Mouse (Mus musculus) c-Kit-positive CD71-positive TER-119-negative erythroid progenitor cells, embryonic 14.5 days (primary cell): Measurements from ENCODE around the gene Zswim5.
"Not testable (repeated sequence)": the region's sequence is repeated elsewhere in the genome, so short reads cannot be mapped to it uniquely, and the experiment has no call there.

Source experiments
- DNase-seq: peaks from one replicate; pipeline ENCODE4 v3.0.0-alpha.2; 2013; ENCODE audit warnings: low read depth

Gene Zswim5

DNA sequence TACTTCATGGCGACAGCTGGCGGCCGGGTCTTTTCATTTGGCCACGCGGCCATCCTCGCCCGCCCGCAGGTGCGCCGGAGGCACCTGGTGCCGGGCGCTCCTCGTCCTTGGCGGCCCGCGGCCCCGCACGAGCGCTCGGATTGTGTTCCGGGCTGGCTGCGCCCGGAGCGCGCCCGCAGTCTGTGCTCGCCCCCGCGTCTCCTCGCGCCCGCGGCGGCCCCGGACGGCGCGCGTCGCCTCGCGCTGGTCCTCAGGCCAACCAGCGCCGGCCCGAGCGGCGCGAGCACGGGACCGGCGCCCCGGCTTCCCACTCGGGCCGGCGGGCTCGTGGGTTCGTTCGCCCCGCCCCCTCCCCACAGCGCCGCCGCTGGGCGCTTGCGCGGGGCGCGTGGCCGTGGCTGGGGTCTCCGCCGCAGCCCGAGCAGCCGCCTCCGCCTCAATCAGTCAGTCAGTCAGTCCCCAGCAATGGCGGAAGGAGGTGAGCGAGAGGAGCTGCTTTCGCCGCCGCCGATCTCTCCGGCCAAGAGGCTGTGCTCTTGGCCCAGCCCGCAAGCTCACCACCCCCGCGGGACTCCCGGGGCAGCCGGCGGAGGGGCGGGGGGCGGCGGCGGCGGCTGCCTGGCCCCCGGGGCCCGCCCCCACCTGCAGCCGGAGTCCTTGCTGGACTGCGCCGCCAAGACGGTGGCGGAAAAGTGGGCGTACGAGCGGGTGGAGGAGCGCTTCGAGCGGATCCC, at the start of gene Zswim5:
Zswim5 (plus strand) TSS at position 382 of the 734 bp plus-strand sequence.
- no peak for DNase-seq

DNA sequence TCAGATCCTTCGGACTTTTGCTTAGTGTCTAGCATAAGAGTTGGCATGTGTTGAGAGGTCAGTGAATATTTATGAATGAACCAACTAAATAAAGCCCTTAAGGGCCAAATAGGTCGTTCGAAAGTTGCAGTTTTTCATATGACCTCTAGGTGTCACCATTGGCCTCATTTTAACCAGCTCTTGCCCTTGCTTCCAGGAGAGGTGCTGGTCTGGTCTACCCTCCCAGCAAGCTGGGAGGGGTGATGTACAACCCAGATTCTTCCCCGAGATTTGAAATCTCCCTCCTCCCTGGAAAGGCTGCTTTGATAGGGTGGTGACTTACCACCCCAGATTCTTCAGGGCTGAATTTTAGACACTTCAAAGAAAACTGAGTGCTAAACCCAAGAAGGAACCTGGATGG, 49.4 kb upstream of the Zswim5 start:
- peak; percentile 70 for DNase-seq

GRCm38 (mm10) chr4:116829364-116830069, 47.7 kb upstream of the Zswim5 start:
- no peak for DNase-seq

DNA sequence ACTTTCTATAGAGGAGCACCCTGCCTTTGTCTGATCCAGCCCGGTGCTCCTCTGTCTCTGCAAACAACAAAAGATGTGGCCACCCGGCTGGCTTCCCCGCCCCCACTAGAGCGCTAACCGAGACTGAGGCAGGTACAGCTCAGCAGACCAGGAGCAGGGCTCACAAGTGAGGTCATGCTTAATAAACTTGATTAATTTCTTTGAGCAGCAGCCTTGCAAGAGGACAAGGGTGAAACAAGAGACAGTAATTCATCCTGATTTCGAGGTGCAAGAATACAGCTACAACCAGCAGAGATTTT, 47.2 kb upstream of the Zswim5 start:
- no peak for DNase-seq

DNA sequence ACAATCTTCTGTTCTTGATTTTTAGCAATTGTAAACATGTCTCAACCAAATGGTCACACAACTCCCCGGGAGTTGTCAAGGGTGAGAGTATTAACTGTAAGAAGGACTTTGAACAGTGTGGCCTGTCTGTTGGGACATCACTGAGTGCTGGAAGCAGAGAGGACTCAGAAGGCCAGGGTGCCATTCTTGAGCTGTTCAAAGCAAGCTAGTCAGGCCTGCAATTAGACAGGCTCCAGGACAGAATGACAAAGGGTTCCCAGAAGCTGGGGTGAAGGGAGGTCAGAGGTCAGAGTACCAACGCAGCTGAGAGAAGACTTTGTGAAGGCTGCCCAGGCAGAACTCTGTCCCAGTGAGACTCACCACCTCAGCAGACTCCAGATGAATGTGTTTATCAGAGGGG, 38.2 kb upstream of the Zswim5 start:
- DNase-seq, result no peak

DNA sequence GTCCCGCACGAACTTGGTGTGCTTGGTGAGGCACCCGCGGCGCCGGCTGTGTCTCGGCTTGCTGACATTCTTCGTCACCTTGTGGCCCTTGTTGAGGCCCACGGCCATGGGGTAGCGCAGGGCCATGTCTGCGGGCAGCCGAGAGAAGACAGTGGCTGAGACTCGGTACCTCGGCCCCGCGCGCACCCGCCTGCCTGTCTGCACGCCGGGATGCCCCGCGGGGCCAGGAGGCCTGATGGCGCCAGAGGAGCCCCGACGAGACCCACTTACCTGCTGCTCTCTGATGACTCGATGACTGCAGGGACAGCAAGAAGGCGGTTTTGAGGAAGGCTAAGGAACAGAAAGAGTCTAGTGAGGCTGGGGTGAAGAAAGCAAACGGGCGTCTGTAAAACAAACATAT, 37.1 kb upstream of the Zswim5 start:
- not testable (repeated sequence) for DNase-seq

DNA sequence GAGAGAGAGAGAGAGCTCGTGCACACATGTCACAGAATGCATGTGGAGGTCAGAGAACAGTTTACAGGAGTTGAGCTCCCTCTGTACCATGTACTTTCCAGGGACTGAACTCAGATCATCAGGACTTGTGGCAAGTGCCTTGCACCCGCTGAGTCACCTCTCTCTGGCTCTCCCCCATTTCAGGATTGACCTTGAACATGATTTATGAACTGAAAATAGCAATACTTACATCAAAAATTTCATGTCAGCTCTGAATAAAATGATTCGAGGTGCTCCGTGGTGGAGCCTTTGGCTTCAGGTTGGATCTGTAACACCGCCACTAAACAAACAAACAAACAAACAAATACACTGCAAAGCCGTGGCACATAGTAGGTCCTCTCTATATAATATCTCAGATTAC, 36.3 kb upstream of the Zswim5 start:
- DNase-seq, result no peak

DNA sequence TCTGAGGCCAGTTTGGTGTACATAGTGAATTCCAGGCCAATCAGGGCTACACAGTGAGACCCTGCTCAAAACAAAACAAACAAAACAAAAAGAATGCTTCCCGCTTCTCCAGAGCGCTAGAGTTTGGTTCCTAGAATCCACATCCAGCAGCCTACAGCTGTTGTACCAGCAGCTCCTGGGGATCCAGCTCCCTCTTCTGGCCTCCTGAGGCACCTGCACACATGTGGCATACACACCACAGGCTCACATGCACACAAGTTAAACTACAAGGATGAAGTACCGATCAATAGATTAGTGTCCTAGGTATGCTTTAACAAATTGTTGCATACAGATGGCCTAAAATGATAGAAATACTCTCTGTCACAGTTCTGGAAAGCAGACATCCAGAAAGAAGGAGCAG, 32.9 kb upstream of the Zswim5 start:
- no peak for DNase-seq

DNA sequence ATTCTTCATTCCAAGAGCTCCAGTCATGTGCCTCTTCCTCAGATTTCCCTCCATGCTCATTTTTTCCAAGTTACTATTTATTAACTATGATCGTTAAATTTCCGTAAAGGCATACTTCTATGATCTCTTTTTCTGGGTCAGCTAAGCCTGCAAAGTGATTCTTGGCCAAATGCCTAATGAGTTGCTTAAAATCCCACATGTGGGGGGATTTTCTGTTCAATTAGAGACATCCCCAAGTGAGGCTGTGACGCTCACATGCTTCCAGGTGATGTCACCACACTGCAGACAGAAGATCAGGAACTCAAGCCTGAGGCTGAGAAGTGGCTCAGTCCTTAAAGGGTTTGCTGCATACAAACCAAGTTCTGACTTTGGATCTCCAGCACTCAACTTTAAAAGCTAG, 27.3 kb upstream of the Zswim5 start:
- no peak for DNase-seq

DNA sequence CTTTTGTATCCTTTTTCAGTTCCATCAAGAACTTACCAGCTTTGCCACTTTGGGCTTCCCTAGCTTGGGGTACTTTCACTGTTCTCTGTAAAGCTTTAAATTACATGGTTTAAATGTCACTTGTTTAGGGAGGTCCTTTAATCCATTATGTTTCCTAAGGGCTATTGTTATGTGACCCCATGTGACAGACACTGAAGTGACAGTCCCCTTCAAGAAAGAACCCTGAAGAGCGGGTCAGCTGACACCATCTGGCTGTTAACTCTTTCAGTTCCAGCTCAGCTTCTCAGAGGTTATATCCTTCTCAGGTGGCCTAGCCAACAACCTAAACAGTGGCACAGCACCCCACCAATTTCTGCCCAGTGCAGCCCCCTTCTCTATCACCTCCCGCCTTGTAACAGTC, 22.9 kb upstream of the Zswim5 start:
- no peak for DNase-seq

- no peak for DNase-seq
These were observed 20.0 kb upstream of the Zswim5 start for GRCm38 (mm10) chr4:116857203-116857602.

DNA sequence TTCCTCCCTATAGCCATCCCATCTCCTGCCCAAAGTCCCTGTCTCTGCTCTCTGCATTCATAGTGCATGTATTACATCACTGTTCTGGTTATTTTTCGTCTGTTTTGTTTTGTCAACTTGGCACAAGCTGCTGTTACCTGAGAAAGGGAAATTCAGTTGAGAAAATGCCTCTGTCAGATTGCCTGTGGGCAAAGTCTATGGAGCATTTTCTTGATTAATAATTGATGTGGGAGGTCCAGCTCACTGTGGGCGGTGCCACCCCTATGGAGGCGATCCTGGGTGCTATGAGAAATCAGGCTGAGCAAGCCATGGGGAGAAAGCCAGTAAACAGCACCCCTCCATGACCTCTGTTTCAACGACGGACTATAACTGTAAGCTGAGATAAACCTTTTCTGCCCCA, 17.5 kb upstream of the Zswim5 start:
- DNase-seq, result no peak

- no peak for DNase-seq
These were observed 15.2 kb upstream of the Zswim5 start for GRCm38 (mm10) chr4:116862023-116862422.

DNA sequence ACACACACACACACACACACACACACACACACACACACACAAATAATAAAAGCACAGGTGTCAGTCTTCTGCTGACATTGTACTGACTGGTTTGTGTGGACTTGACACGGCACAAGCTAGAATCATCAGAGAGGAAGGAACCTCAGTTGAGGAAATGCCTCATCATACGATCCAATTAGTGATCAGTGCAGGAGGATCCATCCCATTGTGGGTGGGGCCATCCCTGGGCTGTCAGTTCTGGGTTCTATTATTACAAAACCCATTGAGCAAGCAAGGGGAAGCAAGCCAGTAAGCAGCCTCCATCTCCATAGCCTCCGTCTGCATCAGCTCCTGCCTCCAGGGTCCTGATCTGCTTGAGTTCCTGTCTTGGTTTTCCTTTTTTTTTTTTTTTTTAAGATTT, 7.3 kb upstream of the Zswim5 start:
- DNase-seq, result no peak

DNA sequence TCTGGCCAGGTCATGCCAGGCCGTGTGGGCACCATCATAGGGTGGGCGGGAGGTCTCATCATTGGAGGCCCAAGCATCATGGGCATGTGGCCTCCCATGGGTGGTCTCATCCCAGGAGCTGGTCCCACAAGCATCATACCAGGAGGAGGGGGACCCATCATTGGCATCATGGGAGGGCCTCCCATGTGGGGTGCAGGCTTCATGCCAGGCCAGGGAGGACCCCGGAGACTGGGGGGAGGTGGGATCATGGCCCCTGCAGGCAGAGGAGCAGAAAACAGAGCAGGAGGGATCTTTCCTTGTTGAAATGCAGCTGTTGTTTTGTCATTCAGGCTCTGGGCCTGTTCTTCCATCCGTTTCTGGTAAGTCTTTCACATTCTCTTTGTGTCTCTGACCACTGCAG, 2.6 kb upstream of the Zswim5 start:
- no peak for DNase-seq

GRCm38 (mm10) chr4:116876630-116876994, 564 bp upstream of the Zswim5 start:
- no peak for DNase-seq

GRCm38 (mm10) chr4:116877729-116878321, 649 bp downstream of the Zswim5 start:
- no peak for DNase-seq

- DNase-seq, result no peak
These were observed 1.3 kb downstream of the Zswim5 start for GRCm38 (mm10) chr4:116878491-116878890.

DNA sequence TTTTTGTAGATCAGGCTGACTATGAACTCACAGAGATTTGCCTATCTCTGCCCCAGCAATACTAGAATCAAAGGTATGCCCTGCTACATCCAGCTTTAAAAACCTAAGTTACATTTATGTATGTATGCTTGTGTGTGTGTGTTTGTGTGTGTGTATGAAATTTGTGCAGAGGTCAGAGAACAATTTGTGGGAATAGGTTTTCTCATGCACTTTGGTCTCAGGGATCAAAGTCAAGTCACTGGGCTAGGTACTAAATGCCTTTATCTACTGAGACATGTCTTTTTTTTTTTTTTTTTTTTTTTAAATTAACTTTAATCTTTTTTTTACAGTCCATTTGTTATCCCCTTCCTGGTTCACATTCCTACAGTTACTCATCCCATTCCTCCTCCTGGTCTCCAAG, 5.5 kb downstream of the Zswim5 start:
- no peak for DNase-seq

- no peak for DNase-seq
These were observed 17.3 kb downstream of the Zswim5 start for GRCm38 (mm10) chr4:116894200-116895080.

- DNase-seq, result no peak
These were observed 33.5 kb downstream of the Zswim5 start for GRCm38 (mm10) chr4:116910489-116911181.

GRCm38 (mm10) chr4:116911202-116911601, 34.0 kb downstream of the Zswim5 start:
- DNase-seq, result no peak
